Mouse (Mus musculus) v-Abl transformed pro-B cells (cell line): ENCODE data around the gene Rnf40.

ENCODE experiments used
- in situ Hi-C, 2 experiments: fragments of 400-800 bp; cut with MboI; formaldehyde crosslinking; loops; one replicate each; pipeline ENCODE4 v1.15.1; 2025; ENCODE audit not compliant: unreplicated experiment in 2 of 2

Rnf40 gene

GRCm38 (mm10) chr7:127601735-127602134 is 13.2 kb downstream of the Rnf40 start:
- in situ Hi-C loops = no loop called here

- in situ Hi-C loops = no loop called here
These were observed 14.3 kb downstream of the Rnf40 start for GRCm38 (mm10) chr7:127602903-127603302.

- in situ Hi-C loops = no loop called here
These were observed 15.7 kb downstream of the Rnf40 start for GRCm38 (mm10) chr7:127604256-127604655.

GRCm38 (mm10) chr7:127607150-127607549 is 18.6 kb downstream of the Rnf40 start:
- in situ Hi-C loops = no loop called here

GRCm38 (mm10) chr7:127611011-127611410 is 22.4 kb downstream of the Rnf40 start:
- in situ Hi-C loops = loop anchor here in 1 of 2 experiments (10.0 kb wide), 1 partner anchor 266 kb away; the partner anchor contains the start of gene Zfp768

GRCm38 (mm10) chr7:127611561-127611960 is 23.0 kb downstream of the Rnf40 start:
- in situ Hi-C loops = loop anchor here in 1 of 2 experiments (10.0 kb wide), 1 partner anchor 267 kb away; the partner anchor contains the start of gene Zfp768

GRCm38 (mm10) chr7:127613501-127613900 is 24.9 kb downstream of the Rnf40 start:
- in situ Hi-C loops = loop anchor here in 1 of 2 experiments (10.0 kb wide), 1 partner anchor 269 kb away; the partner anchor contains the start of gene Zfp768

- in situ Hi-C loops = loop anchor here in 1 of 2 experiments (10.0 kb wide), 1 partner anchor 269 kb away; the partner anchor contains the start of gene Zfp768
These were observed 25.5 kb downstream of the Rnf40 start for GRCm38 (mm10) chr7:127614091-127614490.

- in situ Hi-C loops = loop anchor here in 1 of 2 experiments (10.0 kb wide), 1 partner anchor 270 kb away; the partner anchor contains the start of gene Zfp768
These were observed 25.9 kb downstream of the Rnf40 start for GRCm38 (mm10) chr7:127614511-127614890.

GRCm38 (mm10) chr7:127614891-127615843 is 26.6 kb downstream of the Rnf40 start, which contains the start of gene Zfp629:
Gene Zfp629 (minus strand): TSS chr7:127615797.
- in situ Hi-C loops = loop anchor here in 1 of 2 experiments (10.0 kb wide), 1 partner anchor 270 kb away; the partner anchor contains the start of gene Zfp768

GRCm38 (mm10) chr7:127616336-127616735 is 27.8 kb downstream of the Rnf40 start:
- in situ Hi-C loops = loop anchor here in 1 of 2 experiments (10.0 kb wide), 1 partner anchor 272 kb away; the partner anchor contains the start of gene Zfp768

- in situ Hi-C loops = loop anchor here in 1 of 2 experiments (10.0 kb wide), 1 partner anchor 272 kb away; the partner anchor contains the start of gene Zfp768
These were observed 28.3 kb downstream of the Rnf40 start for GRCm38 (mm10) chr7:127616881-127617280.

- in situ Hi-C loops = loop anchor here in 1 of 2 experiments (10.0 kb wide), 1 partner anchor 273 kb away; the partner anchor contains the start of gene Zfp768
These were observed 29.4 kb downstream of the Rnf40 start for GRCm38 (mm10) chr7:127617962-127618361.

- in situ Hi-C loops = loop anchor here in 1 of 2 experiments (10.0 kb wide), 1 partner anchor 274 kb away; the partner anchor contains the start of gene Zfp768
These were observed 29.8 kb downstream of the Rnf40 start for GRCm38 (mm10) chr7:127618402-127618801.

- in situ Hi-C loops = no loop called here
These were observed 37.5 kb downstream of the Rnf40 start for GRCm38 (mm10) chr7:127626039-127626438.

- in situ Hi-C loops = no loop called here
These were observed 37.9 kb downstream of the Rnf40 start for GRCm38 (mm10) chr7:127626471-127626870.

- in situ Hi-C loops = no loop called here
These were observed 40.1 kb downstream of the Rnf40 start for GRCm38 (mm10) chr7:127628646-127629045.

- in situ Hi-C loops = no loop called here
These were observed 42.8 kb downstream of the Rnf40 start for GRCm38 (mm10) chr7:127631416-127631815.

GRCm38 (mm10) chr7:127636963-127637362 is 48.4 kb downstream of the Rnf40 start:
- in situ Hi-C loops = no loop called here

GRCm38 (mm10) chr7:127641260-127641659 is 52.7 kb downstream of the Rnf40 start:
- in situ Hi-C loops = no loop called here

- in situ Hi-C loops = no loop called here
These were observed 53.7 kb downstream of the Rnf40 start for GRCm38 (mm10) chr7:127642254-127642653.
